Mouse (Mus musculus) C2C12 (cell line): ENCODE data around the gene Larp1. TPM values are rescaled to one million over a fixed set of nuclear protein-coding genes. Genes with fewer than 3 reads are reported as not detected.

Experiments used
- H3K27me3 ChIP-seq: one replicate; pipeline ENCODE4 v1.6.1; 2011; ENCODE audit not compliant: control insufficient read depth, insufficient read depth, insufficient read length
- H3K36me3 ChIP-seq: one replicate; pipeline ENCODE4 v1.6.1; 2011; ENCODE audit not compliant: control insufficient read depth, insufficient read depth
- H3K4me3 ChIP-seq: one replicate; pipeline ENCODE4 v1.5.1; 2011; ENCODE audit warnings: mild to moderate bottlenecking, control low read depth; ENCODE audit not compliant: poor library complexity, insufficient read depth, severe bottlenecking
- H3K79me2 ChIP-seq: one replicate; pipeline ENCODE4 v1.6.1; 2011; ENCODE audit not compliant: control insufficient read depth, insufficient read depth
- H3K79me3 ChIP-seq: one replicate; pipeline ENCODE4 v1.6.1; 2011; ENCODE audit warnings: low read depth, control low read depth
- H3ac ChIP-seq: one replicate; pipeline ENCODE3; 2011; ENCODE audit warnings: low read depth; ENCODE audit not compliant: control insufficient read depth, insufficient read length
- CEBPB ChIP-seq: IDR thresholded peaks from one replicate; pipeline ENCODE4 v1.6.1; 2011; ENCODE audit warnings: low read depth, mild to moderate bottlenecking, control low read depth, moderate library complexity
- CTCF ChIP-seq: IDR thresholded peaks from one replicate; pipeline ENCODE4 v1.5.1; 2011; ENCODE audit not compliant: control insufficient read depth, insufficient read depth, insufficient read length
- FOSL1 ChIP-seq: IDR thresholded peaks from one replicate; pipeline ENCODE4 v1.8.0; 2011; ENCODE audit warnings: mild to moderate bottlenecking, low read length; ENCODE audit not compliant: poor library complexity, insufficient read depth, severe bottlenecking
- MAX ChIP-seq: IDR thresholded peaks from one replicate; pipeline ENCODE4 v1.6.1; 2011; ENCODE audit warnings: mild to moderate bottlenecking, control low read depth
- MYOD1 ChIP-seq: IDR thresholded peaks from one replicate; pipeline ENCODE4 v1.6.1; 2011; ENCODE audit warnings: low read depth; ENCODE audit not compliant: control insufficient read depth, insufficient read length
- MYOG ChIP-seq: IDR thresholded peaks from one replicate; pipeline ENCODE4 v1.6.1; 2011; ENCODE audit not compliant: control insufficient read depth, insufficient read length; ENCODE audit errors: extremely low read depth
- USF1 ChIP-seq: IDR thresholded peaks from one replicate; pipeline ENCODE4 v1.6.1; 2011; ENCODE audit warnings: low read depth, mild to moderate bottlenecking, control low read depth, moderate library complexity
- polyA plus RNA-seq: library from polyadenylated mRNA; unstranded; fragments of >200 nt; fragmentation: generic; extraction: Trizol; gene quantifications from one replicate; pipeline ENCODE4 v1.2.1, GENCODE M21; 2012; ENCODE audit warnings: missing spikeins

Gene Larp1
- polyA plus RNA-seq, 1 experiment = 59.4 TPM

DNA sequence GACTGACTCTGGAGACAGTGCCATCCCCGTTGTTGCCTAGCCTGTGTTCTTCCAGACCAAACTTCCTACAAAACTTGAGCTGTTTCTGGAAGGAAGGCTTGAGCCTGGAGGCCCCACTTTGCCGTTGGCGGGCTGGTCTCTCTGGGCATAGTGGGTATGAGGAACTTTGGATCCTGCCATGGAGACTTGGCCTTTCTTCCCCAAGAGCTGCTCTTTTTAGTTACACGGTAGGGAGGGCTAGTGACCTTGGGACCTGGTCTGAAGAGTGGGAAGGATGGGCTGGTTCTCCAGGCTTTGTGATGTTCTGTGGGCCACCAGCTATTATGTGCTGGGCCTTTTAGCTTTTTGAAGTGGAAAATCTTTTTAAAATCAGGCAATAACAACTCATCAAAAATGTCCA lies 17.0 kb downstream of the Larp1 start:
- Histone ChIP-seq H3K79me2 (peaks cover 100% of the 10 kb centered on the region), H3K27me3 (no peaks in the 10 kb centered on the region), H3K79me3 (peaks cover 98% of the 10 kb centered on the region), H3ac (no peak overlapping the region), H3K36me3 (peaks cover 20% of the 10 kb centered on the region), H3K4me3 (no peak overlapping the region)
- TF ChIP-seq FOSL1 (no peak), MYOD1 (no peak), USF1 (no peak), CTCF (no peak), CEBPB (no peak), MAX (no peak), MYOG (no peak)

GRCm38 (mm10) chr11:58026337-58026736 lies 17.5 kb downstream of the Larp1 start:
- Histone ChIP-seq H3K79me2 (peaks cover 100% of the 10 kb centered on the region), H3ac (no peak overlapping the region), H3K36me3 (peaks cover 20% of the 10 kb centered on the region), H3K4me3 (no peak overlapping the region), H3K79me3 (peaks cover 98% of the 10 kb centered on the region), H3K27me3 (no peaks in the 10 kb centered on the region)
- TF ChIP-seq FOSL1 (no peak), MYOG (no peak), CTCF (no peak), USF1 (no peak), MYOD1 (no peak), CEBPB (no peak), MAX (no peak)

GRCm38 (mm10) chr11:58026860-58027259 lies 18.0 kb downstream of the Larp1 start:
- no peak for TF ChIP-seq MYOG
- H3K4me3 ChIP-seq = no peak overlapping the region
- no peaks in the 10 kb centered on the region for H3K27me3 ChIP-seq
- H3K79me2 ChIP-seq = peaks cover 100% of the 10 kb centered on the region
- no peak overlapping the region for H3ac ChIP-seq
- peaks cover 98% of the 10 kb centered on the region for H3K79me3 ChIP-seq
- peaks cover 20% of the 10 kb centered on the region for H3K36me3 ChIP-seq

GRCm38 (mm10) chr11:58028981-58029380 lies 20.1 kb downstream of the Larp1 start:
- no peaks in the 10 kb centered on the region for H3K27me3 ChIP-seq
- TF ChIP-seq MYOD1 = no peak
- no peak for TF ChIP-seq USF1
- TF ChIP-seq FOSL1 = no peak
- TF ChIP-seq CEBPB = no peak
- no peak for TF ChIP-seq MYOG
- TF ChIP-seq MAX = no peak
- no peak for TF ChIP-seq CTCF

GRCm38 (mm10) chr11:58029869-58030268 lies 21.0 kb downstream of the Larp1 start:
- Histone ChIP-seq H3K27me3 (no peaks in the 10 kb centered on the region), H3K79me3 (peaks cover 98% of the 10 kb centered on the region), H3ac (no peak overlapping the region), H3K79me2 (peaks cover 100% of the 10 kb centered on the region), H3K36me3 (peaks cover 20% of the 10 kb centered on the region), H3K4me3 (no peak overlapping the region)
- TF ChIP-seq CTCF = no peak
- no peak for TF ChIP-seq MYOG
- TF ChIP-seq MAX = no peak
- TF ChIP-seq FOSL1 = no peak
- TF ChIP-seq MYOD1 = no peak

More at GRCm38 (mm10) chr11:58028981-58029380, 20.1 kb downstream of the Larp1 start:
- H3K79me3 ChIP-seq = peaks cover 98% of the 10 kb centered on the region
- H3K79me2 ChIP-seq = peaks cover 100% of the 10 kb centered on the region
- no peak overlapping the region for H3K4me3 ChIP-seq
- peaks cover 20% of the 10 kb centered on the region for H3K36me3 ChIP-seq
- H3ac ChIP-seq = no peak overlapping the region

GRCm38 (mm10) chr11:58031176-58031575 lies 22.3 kb downstream of the Larp1 start:
- Histone ChIP-seq H3K79me2 (peaks cover 100% of the 10 kb centered on the region), H3K79me3 (peaks cover 98% of the 10 kb centered on the region), H3ac (no peak overlapping the region), H3K36me3 (peaks cover 20% of the 10 kb centered on the region), H3K4me3 (no peak overlapping the region), H3K27me3 (no peaks in the 10 kb centered on the region)
- TF ChIP-seq FOSL1 (no peak), CEBPB (no peak), MAX (no peak), CTCF (no peak), USF1 (no peak), MYOD1 (no peak), MYOG (no peak)
